Mouse (Mus musculus) brain, adult 2 months (tissue): ENCODE results near the gene Rpn2.

Source experiments
- DNase-seq: peaks from one replicate; pipeline ENCODE4 v3.0.0; 2011; ENCODE audit warnings: low read depth, low spot score

The Rpn2 gene

GRCm38 (mm10) chr2:157278717-157279415, at the start of gene Rpn2:
Gene Rpn2, plus strand, starts transcription at chr2:157279017.
- DNase-seq: peak; percentile 97

- DNase-seq: no peak
Measured at GRCm38 (mm10) chr2:157235946-157236345, 42.9 kb upstream of the Rpn2 start.

GRCm38 (mm10) chr2:157245001-157245400, 33.8 kb upstream of the Rpn2 start:
- no peak for DNase-seq

GRCm38 (mm10) chr2:157245603-157246002, 33.2 kb upstream of the Rpn2 start:
- DNase-seq: peak; percentile 21

- DNase-seq: no peak
Measured at GRCm38 (mm10) chr2:157248111-157248510, 30.7 kb upstream of the Rpn2 start.

- peak; percentile 76 for DNase-seq
Measured at GRCm38 (mm10) chr2:157259720-157260119, 19.1 kb upstream of the Rpn2 start.

GRCm38 (mm10) chr2:157261930-157262329, 16.9 kb upstream of the Rpn2 start:
- DNase-seq: no peak

GRCm38 (mm10) chr2:157262506-157262905, 16.3 kb upstream of the Rpn2 start:
- no peak for DNase-seq

GRCm38 (mm10) chr2:157263101-157263500, 15.7 kb upstream of the Rpn2 start:
- peak; percentile 8 for DNase-seq

- DNase-seq: no peak
Measured at GRCm38 (mm10) chr2:157263832-157264231, 15.0 kb upstream of the Rpn2 start.

- peak; percentile 89 for DNase-seq
Measured at GRCm38 (mm10) chr2:157279416-157279800, 591 bp downstream of the Rpn2 start, which contains the start of gene Mroh8. Gene Mroh8, minus strand, starts transcription at chr2:157279549.

- no peak for DNase-seq
Measured at GRCm38 (mm10) chr2:157283321-157283720, 4.5 kb downstream of the Rpn2 start.

- DNase-seq: peak; percentile 83
Measured at GRCm38 (mm10) chr2:157287542-157287941, 8.7 kb downstream of the Rpn2 start.

- no peak for DNase-seq
Measured at GRCm38 (mm10) chr2:157288996-157289395, 10.2 kb downstream of the Rpn2 start.

- peak; percentile 77 for DNase-seq
Measured at GRCm38 (mm10) chr2:157292093-157292492, 13.3 kb downstream of the Rpn2 start.

GRCm38 (mm10) chr2:157296105-157296689, 17.4 kb downstream of the Rpn2 start:
- DNase-seq: no peak

- no peak for DNase-seq
Measured at GRCm38 (mm10) chr2:157300051-157300450, 21.2 kb downstream of the Rpn2 start.

GRCm38 (mm10) chr2:157303096-157303495, 24.3 kb downstream of the Rpn2 start:
- no peak for DNase-seq

GRCm38 (mm10) chr2:157306091-157307032, 27.5 kb downstream of the Rpn2 start:
- peak; percentile 43 for DNase-seq

GRCm38 (mm10) chr2:157307715-157308265, 29.0 kb downstream of the Rpn2 start:
- no peak for DNase-seq

GRCm38 (mm10) chr2:157308273-157308917, 29.6 kb downstream of the Rpn2 start:
- DNase-seq: no peak
